Mouse (Mus musculus) intestine, postnatal 0 days (tissue): ENCODE data around the gene Retsat. TPM values are rescaled to one million over a fixed set of nuclear protein-coding genes. Genes with fewer than 3 reads are reported as not detected.

Source experiments
- ATAC-seq: fragments of 200-750 bp; cut with Nextera tagmentation; 2 replicates; pipeline ENCODE4 v1.8.0; 2017; ENCODE audit warnings: mild to moderate bottlenecking, moderate TSS enrichment, moderate library complexity
- H3K27ac ChIP-seq: fragments of 300-500 bp; sonication (generic); 2 replicates; pipeline ENCODE4 v1.5.1; 2014; ENCODE audit warnings: mild to moderate bottlenecking, low read depth, low read length, moderate library complexity
- H3K27me3 ChIP-seq: fragments of 300-500 bp; sonication (generic); replicated peaks from 2 replicates; pipeline ENCODE4 v1.6.1; 2014; ENCODE audit warnings: low read length, mixed read lengths; ENCODE audit not compliant: control insufficient read depth, insufficient read depth
- H3K36me3 ChIP-seq: fragments of 300-500 bp; sonication (generic); 2 replicates; pipeline ENCODE4 v1.6.1; 2014; ENCODE audit warnings: mild to moderate bottlenecking, moderate library complexity; ENCODE audit not compliant: control insufficient read depth, insufficient read depth
- H3K4me1 ChIP-seq: fragments of 300-500 bp; sonication (generic); replicated peaks from 2 replicates; pipeline ENCODE4 v1.6.1; 2014; ENCODE audit warnings: antibody characterized with exemption, low read length, mixed read lengths; ENCODE audit not compliant: control insufficient read depth, insufficient read depth
- H3K4me2 ChIP-seq: fragments of 300-500 bp; sonication (generic); replicated peaks from 2 replicates; pipeline ENCODE4 v1.6.1; 2014; ENCODE audit warnings: low read depth, mild to moderate bottlenecking, moderate library complexity
- H3K4me3 ChIP-seq: fragments of 300-500 bp; sonication (generic); 2 replicates; pipeline ENCODE4 v1.5.1; 2014; ENCODE audit warnings: low read depth, low read length
- H3K9ac ChIP-seq: fragments of 300-500 bp; sonication (generic); 2 replicates; pipeline ENCODE4 v1.6.1; 2014; ENCODE audit warnings: mild to moderate bottlenecking, low read depth, low read length
- H3K9me3 ChIP-seq: fragments of 300-500 bp; sonication (generic); 2 replicates; pipeline ENCODE4 v1.6.1; 2016; ENCODE audit warnings: mixed run types; ENCODE audit not compliant: control insufficient read depth
- CTCF ChIP-seq: sonication (generic); IDR thresholded peaks from 2 replicates; pipeline ENCODE4 v1.5.1; 2016; ENCODE audit warnings: low read depth, mild to moderate bottlenecking, control low read depth, antibody characterized with exemption, moderate library complexity
- WGBS: fragments of 180-500 bp; shearing (Covaris S2); extraction: QIAGEN DNeasy Blood & Tissue Kit; methylation state at CpG from one replicate; pipeline ENCODE4 v1.1.7; 2014; 5-methylcytosine and 5-hydroxymethylcytosine counted together
- polyA plus RNA-seq: library from polyadenylated mRNA; unstranded; fragments of >200 nt; fragmentation: Nextera tagmentation; extraction: Ambion mirVana; gene quantifications from 2 replicates; pipeline ENCODE4 v1.2.1, GENCODE M21; 2015

The Retsat gene
- polyA plus RNA-seq, 1 experiment from 2014 or later: 24.6 TPM

- no peaks in the 10 kb centered on the region for H3K27me3 ChIP-seq
- WGBS: 65% methylated on average over 4 of the region's 4 CpGs
- H3K9me3 ChIP-seq: no peaks in the 10 kb centered on the region
- no peak overlapping the region for H3K4me3 ChIP-seq
- no peak overlapping the region for H3K4me2 ChIP-seq
- no peak overlapping the region for H3K27ac ChIP-seq
- no peak overlapping the region for H3K9ac ChIP-seq
- 0 out of 2 replicates have a peak, but pooled peaks have one; percentile 8 for TF ChIP-seq CTCF
- H3K4me1 ChIP-seq: no peaks in the 10 kb centered on the region
- ATAC-seq: 0 out of 2 replicates have a peak, but pooled peaks have one; percentile 2
- H3K36me3 ChIP-seq: peaks cover 65% of the 10 kb centered on the region
Observed at GRCm38 (mm10) chr6:72607060-72607459, 8.8 kb downstream of the Retsat start.

- TF ChIP-seq CTCF: no peak
- WGBS: 70% methylated on average over 5 of the region's 5 CpGs
- Histone ChIP-seq H3K9me3 (no peaks in the 10 kb centered on the region), H3K4me1 (no peaks in the 10 kb centered on the region), H3K9ac (no peak overlapping the region), H3K27ac (no peak overlapping the region), H3K4me2 (no peak overlapping the region), H3K4me3 (no peak overlapping the region), H3K27me3 (no peaks in the 10 kb centered on the region), H3K36me3 (peaks cover 65% of the 10 kb centered on the region)
- no peak for ATAC-seq
Observed at GRCm38 (mm10) chr6:72607676-72608075, 9.4 kb downstream of the Retsat start.

GRCm38 (mm10) chr6:72608662-72609184, 10.4 kb downstream of the Retsat start:
- Histone ChIP-seq H3K4me1 (no peaks in the 10 kb centered on the region), H3K4me2 (no peak overlapping the region), H3K9ac (no peak overlapping the region), H3K9me3 (no peaks in the 10 kb centered on the region), H3K36me3 (peaks cover 70% of the 10 kb centered on the region), H3K27me3 (no peaks in the 10 kb centered on the region), H3K4me3 (no peak overlapping the region), H3K27ac (no peak overlapping the region)
- 71% methylated on average over 4 of the region's 4 CpGs for WGBS
- ATAC-seq: no peak
- no peak for TF ChIP-seq CTCF

- no peak overlapping the region for H3K4me3 ChIP-seq
- WGBS: 73% methylated on average over 4 of the region's 4 CpGs
- no peak for ATAC-seq
- no peaks in the 10 kb centered on the region for H3K4me1 ChIP-seq
- H3K9me3 ChIP-seq: no peaks in the 10 kb centered on the region
- no peak overlapping the region for H3K9ac ChIP-seq
- no peak overlapping the region for H3K27ac ChIP-seq
- peaks cover 66% of the 10 kb centered on the region for H3K36me3 ChIP-seq
- TF ChIP-seq CTCF: no peak
- H3K27me3 ChIP-seq: no peaks in the 10 kb centered on the region
- no peak overlapping the region for H3K4me2 ChIP-seq
Observed at GRCm38 (mm10) chr6:72610261-72610660, 12.0 kb downstream of the Retsat start.

GRCm38 (mm10) chr6:72615151-72615550, 16.9 kb downstream of the Retsat start:
- ATAC-seq: no peak
- Histone ChIP-seq H3K9ac (peak overlapping the region; percentile 70), H3K27me3 (no peaks in the 10 kb centered on the region), H3K27ac (peak overlapping the region; percentile 47), H3K36me3 (peaks cover 28% of the 10 kb centered on the region; the same call in 1 of the 2 replicates), H3K9me3 (no peaks in the 10 kb centered on the region), H3K4me1 (no peaks in the 10 kb centered on the region), H3K4me3 (peak overlapping the region; percentile 73), H3K4me2 (peak overlapping the region; percentile 71)
- no peak for TF ChIP-seq CTCF
- 30% methylated on average over 2 of the region's 2 CpGs for WGBS

- H3K27ac ChIP-seq: peak overlapping the region; percentile 47
- H3K9ac ChIP-seq: peak overlapping the region; percentile 70
- 15% methylated on average over 25 of the region's 25 CpGs for WGBS
- no peaks in the 10 kb centered on the region for H3K9me3 ChIP-seq
- peaks cover 23% of the 10 kb centered on the region; the same call in 1 of the 2 replicates for H3K36me3 ChIP-seq
- no peak for TF ChIP-seq CTCF
- peak overlapping the region; percentile 73 for H3K4me3 ChIP-seq
- H3K4me1 ChIP-seq: no peaks in the 10 kb centered on the region
- no peaks in the 10 kb centered on the region for H3K27me3 ChIP-seq
- H3K4me2 ChIP-seq: peak overlapping the region; percentile 71
- ATAC-seq: no peak
Observed at GRCm38 (mm10) chr6:72615561-72616375, 17.5 kb downstream of the Retsat start.
